Mouse (Mus musculus) midbrain, embryonic 14.5 days (tissue): Measurements from ENCODE around the gene Myo19. TPM values are rescaled to one million over a fixed set of nuclear protein-coding genes. Genes with fewer than 3 reads are reported as not detected.

ENCODE experiments used
- ATAC-seq: fragments of 200-750 bp; cut with Nextera tagmentation; 2 replicates; pipeline ENCODE4 v1.8.0; 2017; ENCODE audit warnings: moderate number of reproducible peaks, moderate library complexity; ENCODE audit not compliant: low FRiP score, low TSS enrichment
- DNase-seq: peaks from one replicate; pipeline ENCODE4 v3.0.0-alpha.2; 2015
- H3K27ac ChIP-seq: fragments of 300-500 bp; sonication (generic); replicated peaks from 2 replicates; pipeline ENCODE4 v1.5.1; 2014; ENCODE audit warnings: mild to moderate bottlenecking, low read depth, low read length, moderate library complexity
- H3K27me3 ChIP-seq: fragments of 300-500 bp; sonication (generic); 2 replicates; pipeline ENCODE4 v1.6.1; 2014; ENCODE audit warnings: low read length, control low read depth, mixed read lengths; ENCODE audit not compliant: control insufficient read depth, insufficient read depth
- H3K36me3 ChIP-seq: fragments of 300-500 bp; sonication (generic); 2 replicates; pipeline ENCODE4 v1.6.1; 2014; ENCODE audit warnings: low read length, control low read depth; ENCODE audit not compliant: control insufficient read depth, insufficient read depth
- H3K4me1 ChIP-seq: fragments of 300-500 bp; sonication (generic); 2 replicates; pipeline ENCODE4 v1.6.1; 2014; ENCODE audit warnings: mild to moderate bottlenecking, antibody characterized with exemption, low read length, control low read depth; ENCODE audit not compliant: control insufficient read depth, insufficient read depth
- H3K4me2 ChIP-seq: fragments of 300-500 bp; sonication (generic); 2 replicates; pipeline ENCODE4 v1.6.1; 2014; ENCODE audit warnings: mild to moderate bottlenecking, low read length, moderate library complexity
- H3K4me3 ChIP-seq: fragments of 300-500 bp; sonication (generic); replicated peaks from 2 replicates; pipeline ENCODE4 v1.5.1; 2014; ENCODE audit warnings: low read depth, low read length
- H3K9ac ChIP-seq: fragments of 300-500 bp; sonication (generic); replicated peaks from 2 replicates; pipeline ENCODE4 v1.6.1; 2014; ENCODE audit warnings: mild to moderate bottlenecking, low read length, moderate library complexity
- H3K9me3 ChIP-seq: fragments of 300-500 bp; sonication (generic); 2 replicates; pipeline ENCODE4 v1.6.1; 2016; ENCODE audit warnings: low read length, control low read depth, mixed read lengths; ENCODE audit not compliant: control insufficient read depth
- WGBS: fragments of 180-500 bp; shearing (Covaris S2); extraction: QIAGEN DNeasy Blood & Tissue Kit; methylation state at CpG from one replicate; pipeline ENCODE4 v1.1.7; 2014; 5-methylcytosine and 5-hydroxymethylcytosine counted together
- polyA plus RNA-seq: library from polyadenylated mRNA; unstranded; fragments of >200 nt; fragmentation: Nextera tagmentation; extraction: Ambion mirVana; gene quantifications from 2 replicates; pipeline ENCODE4 v1.2.1, GENCODE M21; 2014

The Myo19 gene
- polyA plus RNA-seq, 1 experiment from 2014 or later, result 6.2 TPM

GRCm38 (mm10) chr11:84918425-84918824 lies 38.5 kb downstream of the Myo19 start:
- peak; percentile 94 for DNase-seq
- ATAC-seq, result peak; percentile 74; the same call in 1 of the 2 replicates
- no peaks in the 10 kb centered on the region for H3K9me3 ChIP-seq
- WGBS, result 5% methylated on average over 16 of the region's 16 CpGs
- no peak overlapping the region for H3K4me3 ChIP-seq
- H3K9ac ChIP-seq, result peak overlapping the region; percentile 16; the same call in 1 of the 2 replicates
- no peaks in the 10 kb centered on the region for H3K27me3 ChIP-seq
- H3K4me2 ChIP-seq, result peak overlapping the region; percentile 34
- peaks cover 7% of the 10 kb centered on the region; the same call in 1 of the 2 replicates for H3K4me1 ChIP-seq
- no peak overlapping the region for H3K27ac ChIP-seq
- H3K36me3 ChIP-seq, result peaks cover 6% of the 10 kb centered on the region

DNA sequence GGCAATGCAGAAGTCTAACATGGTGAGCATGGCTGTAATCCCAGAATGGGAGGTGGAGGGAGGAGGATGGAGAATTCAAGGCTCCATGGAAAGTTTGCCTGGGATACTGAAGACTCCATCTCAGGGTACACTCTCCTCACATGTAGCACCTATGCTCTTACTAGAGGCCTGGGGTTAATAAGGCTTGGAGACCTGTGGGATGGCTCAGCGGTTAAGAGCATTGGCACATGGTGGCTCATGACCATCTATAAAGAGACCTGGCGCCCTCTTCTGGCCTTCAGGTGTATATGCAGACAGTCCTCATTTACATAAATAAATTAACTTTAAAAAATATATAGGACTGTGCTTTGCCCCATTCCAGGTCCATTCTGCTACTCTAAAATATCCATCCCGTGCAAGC lies 39.3 kb downstream of the Myo19 start:
- Histone ChIP-seq H3K4me1 (peaks cover 7% of the 10 kb centered on the region; the same call in 1 of the 2 replicates), H3K4me3 (no peak overlapping the region), H3K9me3 (no peaks in the 10 kb centered on the region), H3K4me2 (no peak overlapping the region), H3K27ac (no peak overlapping the region), H3K27me3 (no peaks in the 10 kb centered on the region), H3K9ac (no peak overlapping the region), H3K36me3 (no peaks in the 10 kb centered on the region)
- WGBS, result 41% methylated on average over 3 of the region's 3 CpGs
- ATAC-seq (no peak), DNase-seq (peak; percentile 50)

- no peak for DNase-seq
- Histone ChIP-seq H3K4me3 (no peak overlapping the region), H3K9ac (no peak overlapping the region), H3K4me1 (peaks cover 7% of the 10 kb centered on the region; the same call in 1 of the 2 replicates), H3K27me3 (no peaks in the 10 kb centered on the region), H3K27ac (no peak overlapping the region), H3K36me3 (no peaks in the 10 kb centered on the region), H3K9me3 (no peaks in the 10 kb centered on the region), H3K4me2 (no peak overlapping the region)
- 77% methylated on average over 7 of the region's 7 CpGs for WGBS
- no peak for ATAC-seq
These were observed 40.0 kb downstream of the Myo19 start for GRCm38 (mm10) chr11:84919951-84920350.

DNA sequence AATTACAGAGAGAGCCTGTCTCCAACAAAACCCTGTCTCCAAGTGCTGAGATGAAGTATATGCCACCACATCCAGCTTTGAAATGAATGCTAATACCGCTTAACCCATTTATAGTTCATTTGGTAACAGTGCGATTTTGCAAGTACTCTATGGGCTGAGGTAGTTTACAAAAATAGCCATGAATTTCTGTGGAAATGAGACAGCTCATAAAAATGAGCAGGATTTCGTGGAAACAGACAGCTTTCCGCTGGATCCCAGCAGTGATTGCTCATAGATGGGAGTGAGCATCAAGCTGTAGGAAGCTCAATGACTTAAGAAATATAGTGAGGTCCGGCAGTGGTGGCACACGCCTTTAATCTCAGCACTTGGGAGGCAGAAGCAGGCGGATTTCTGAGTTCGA lies 41.0 kb downstream of the Myo19 start:
- Histone ChIP-seq H3K4me3 (no peak overlapping the region), H3K27ac (no peak overlapping the region), H3K36me3 (no peaks in the 10 kb centered on the region), H3K4me1 (0 out of 2 replicates have a peak, but pooled peaks cover 3% of the 10 kb centered on the region), H3K9me3 (no peaks in the 10 kb centered on the region), H3K4me2 (no peak overlapping the region), H3K9ac (no peak overlapping the region), H3K27me3 (no peaks in the 10 kb centered on the region)
- DNase-seq, result no peak
- 86% methylated on average over 8 of the region's 8 CpGs for WGBS
- no peak for ATAC-seq

DNA sequence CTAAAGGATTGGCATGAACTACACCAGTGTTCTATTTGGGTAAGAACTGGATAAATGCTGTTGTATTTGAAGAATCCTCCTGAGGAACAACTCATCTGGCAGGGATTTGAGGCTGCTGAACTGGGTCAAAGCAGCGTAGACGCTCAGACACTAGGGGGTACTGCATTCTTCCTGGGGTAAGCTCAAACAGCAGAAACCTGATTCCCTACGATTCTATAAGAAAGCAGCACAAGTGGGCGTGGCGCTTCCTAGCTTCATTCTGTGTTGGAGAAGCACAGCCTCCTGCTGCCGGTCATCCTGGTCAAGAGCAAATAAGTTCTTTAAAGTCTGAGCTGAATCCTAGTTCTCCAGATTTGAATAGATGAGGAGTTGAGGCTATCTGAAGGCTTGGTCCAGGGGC lies 52.3 kb downstream of the Myo19 start:
- ATAC-seq, result no peak
- Histone ChIP-seq H3K27ac (no peak overlapping the region), H3K4me2 (no peak overlapping the region), H3K9ac (no peak overlapping the region), H3K36me3 (no peaks in the 10 kb centered on the region), H3K4me1 (no peaks in the 10 kb centered on the region), H3K4me3 (no peak overlapping the region), H3K9me3 (no peaks in the 10 kb centered on the region), H3K27me3 (no peaks in the 10 kb centered on the region)
- DNase-seq, result no peak
- 10% methylated on average over 6 of the region's 6 CpGs for WGBS

GRCm38 (mm10) chr11:84939508-84940053 lies 59.6 kb downstream of the Myo19 start:
- DNase-seq, result peak; percentile 54
- ATAC-seq, result no peak
- Histone ChIP-seq H3K4me3 (no peak overlapping the region), H3K9me3 (no peaks in the 10 kb centered on the region), H3K36me3 (no peaks in the 10 kb centered on the region), H3K9ac (no peak overlapping the region), H3K27me3 (no peaks in the 10 kb centered on the region), H3K4me2 (no peak overlapping the region), H3K4me1 (peaks cover 7% of the 10 kb centered on the region), H3K27ac (no peak overlapping the region)
- WGBS, result 50% methylated on average over 8 of the region's 8 CpGs

GRCm38 (mm10) chr11:84940140-84940539 lies 60.2 kb downstream of the Myo19 start:
- WGBS, result 64% methylated on average over 10 of the region's 10 CpGs
- peaks cover 9% of the 10 kb centered on the region for H3K4me1 ChIP-seq
- H3K4me2 ChIP-seq, result no peak overlapping the region
- no peaks in the 10 kb centered on the region for H3K36me3 ChIP-seq
- no peak overlapping the region for H3K9ac ChIP-seq
- H3K27me3 ChIP-seq, result no peaks in the 10 kb centered on the region
- no peak overlapping the region for H3K27ac ChIP-seq
- ATAC-seq (no peak), DNase-seq (no peak)
- no peak overlapping the region for H3K4me3 ChIP-seq
- H3K9me3 ChIP-seq, result no peaks in the 10 kb centered on the region

- Histone ChIP-seq H3K27me3 (no peaks in the 10 kb centered on the region), H3K27ac (no peak overlapping the region), H3K9me3 (no peaks in the 10 kb centered on the region), H3K36me3 (no peaks in the 10 kb centered on the region), H3K4me1 (peaks cover 9% of the 10 kb centered on the region), H3K9ac (no peak overlapping the region), H3K4me3 (no peak overlapping the region), H3K4me2 (peak overlapping the region; percentile 37)
- WGBS, result 1% methylated on average over 15 of the region's 15 CpGs
- peak; percentile 54 for DNase-seq
- no peak for ATAC-seq
These were observed 64.0 kb downstream of the Myo19 start for GRCm38 (mm10) chr11:84943948-84944347.

DNA sequence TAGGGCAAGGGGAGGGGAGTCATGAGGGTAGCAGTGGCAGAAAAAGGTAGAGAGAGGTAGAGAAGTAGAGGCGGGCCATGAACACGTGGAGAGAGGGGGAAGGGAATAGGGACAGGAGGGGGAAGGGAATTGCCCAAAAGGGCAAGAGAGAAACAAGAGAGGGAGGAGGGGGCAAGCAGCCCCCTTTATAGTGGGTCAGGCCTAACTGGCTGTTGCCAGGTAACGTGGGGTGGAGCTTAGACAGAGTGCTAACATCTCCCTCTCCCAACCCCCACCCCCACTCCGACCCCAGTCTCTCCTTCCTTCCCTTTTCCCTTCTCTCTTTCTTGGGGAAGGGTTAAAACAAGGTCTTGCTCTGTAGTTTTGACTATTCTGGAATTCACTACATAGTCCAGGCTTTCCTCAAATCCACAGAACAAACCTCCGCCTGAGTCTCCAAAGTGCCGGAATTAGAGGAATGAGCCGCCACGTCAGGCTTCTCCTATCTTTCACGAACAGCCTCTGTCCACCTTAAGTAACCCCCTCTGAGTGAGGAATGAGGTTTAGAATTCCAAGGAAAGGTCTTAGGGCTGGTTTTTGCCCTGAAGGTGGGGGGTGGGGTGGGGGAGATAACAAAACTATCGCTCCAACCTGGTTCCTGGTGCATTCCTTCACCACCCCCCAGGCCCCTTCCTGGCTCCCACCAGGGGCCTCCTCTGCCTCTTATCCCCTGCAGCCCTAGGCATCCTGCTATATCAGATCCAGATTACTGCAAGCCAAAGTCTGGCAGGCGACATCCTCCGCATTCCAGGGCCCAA lies 64.9 kb downstream of the Myo19 start:
- H3K4me2 ChIP-seq, result 0 out of 2 replicates have a peak overlapping the region, but pooled peaks have one; percentile 2
- H3K27ac ChIP-seq, result no peak overlapping the region
- no peaks in the 10 kb centered on the region for H3K9me3 ChIP-seq
- H3K4me3 ChIP-seq, result no peak overlapping the region
- no peaks in the 10 kb centered on the region for H3K36me3 ChIP-seq
- ATAC-seq, result no peak
- 4% methylated on average over 12 of the region's 12 CpGs for WGBS
- H3K9ac ChIP-seq, result no peak overlapping the region
- peak; percentile 19 for DNase-seq
- no peaks in the 10 kb centered on the region for H3K27me3 ChIP-seq
- peaks cover 9% of the 10 kb centered on the region for H3K4me1 ChIP-seq
